Mouse (Mus musculus): Measurements from ENCODE around the gene Jade1.

Gene Jade1

GRCm38 (mm10) chr3:41591651-41592170, 36.2 kb downstream of the Jade1 start:
- in situ Hi-C loops (cut with MboI; ENCODE audit: unreplicated experiment in 2 of 2): no loop called here

GRCm38 (mm10) chr3:41592805-41593204, 37.3 kb downstream of the Jade1 start:
- in situ Hi-C loops (cut with MboI; ENCODE audit: unreplicated experiment in 2 of 2): no loop called here

- in situ Hi-C loops (cut with MboI; ENCODE audit: unreplicated experiment in 2 of 2): no loop called here
Observed at GRCm38 (mm10) chr3:41594097-41594879, 38.8 kb downstream of the Jade1 start.

GRCm38 (mm10) chr3:41595010-41595409, 39.5 kb downstream of the Jade1 start:
- in situ Hi-C loops (cut with MboI; ENCODE audit: unreplicated experiment in 2 of 2): no loop called here

GRCm38 (mm10) chr3:41597036-41597435, 41.5 kb downstream of the Jade1 start:
- in situ Hi-C loops (cut with MboI; ENCODE audit: unreplicated experiment in 2 of 2): no loop called here

- in situ Hi-C loops (cut with MboI; ENCODE audit: unreplicated experiment in 2 of 2): no loop called here
Observed at GRCm38 (mm10) chr3:41598412-41598811, 42.9 kb downstream of the Jade1 start.

- in situ Hi-C loops (cut with MboI; ENCODE audit: unreplicated experiment in 2 of 2): no loop called here
Observed at GRCm38 (mm10) chr3:41599226-41599625, 43.7 kb downstream of the Jade1 start.

- in situ Hi-C loops (cut with MboI; ENCODE audit: unreplicated experiment in 2 of 2): loop anchor here (5.0 kb wide), 1 partner anchor 418 kb away; no protein-coding TSS in a partner anchor
Observed at GRCm38 (mm10) chr3:41599806-41600589, 44.5 kb downstream of the Jade1 start.

GRCm38 (mm10) chr3:41601226-41602020, 45.9 kb downstream of the Jade1 start:
- in situ Hi-C loops (cut with MboI; ENCODE audit: unreplicated experiment in 2 of 2): loop anchor here (5.0 kb wide), 1 partner anchor 419 kb away; no protein-coding TSS in a partner anchor

GRCm38 (mm10) chr3:41602933-41603332, 47.4 kb downstream of the Jade1 start:
- in situ Hi-C loops (cut with MboI; ENCODE audit: unreplicated experiment in 2 of 2): loop anchor here (5.0 kb wide), 1 partner anchor 421 kb away; no protein-coding TSS in a partner anchor

- in situ Hi-C loops (cut with MboI; ENCODE audit: unreplicated experiment in 2 of 2): loop anchor here (5.0 kb wide), 1 partner anchor 421 kb away; no protein-coding TSS in a partner anchor
Observed at GRCm38 (mm10) chr3:41603470-41604019, 48.0 kb downstream of the Jade1 start.

GRCm38 (mm10) chr3:41604629-41605321, 49.2 kb downstream of the Jade1 start:
- in situ Hi-C loops (cut with MboI; ENCODE audit: unreplicated experiment in 2 of 2): loop anchor here (5.0 kb wide), 1 partner anchor 422 kb away; no protein-coding TSS in a partner anchor

GRCm38 (mm10) chr3:41605601-41606329, 50.2 kb downstream of the Jade1 start:
- in situ Hi-C loops (cut with MboI; ENCODE audit: unreplicated experiment in 2 of 2): no loop called here

- in situ Hi-C loops (cut with MboI; ENCODE audit: unreplicated experiment in 2 of 2): no loop called here
Observed at GRCm38 (mm10) chr3:41606330-41606664, 50.8 kb downstream of the Jade1 start.

GRCm38 (mm10) chr3:41607050-41607449, 51.5 kb downstream of the Jade1 start:
- in situ Hi-C loops (cut with MboI; ENCODE audit: unreplicated experiment in 2 of 2): no loop called here

- in situ Hi-C loops (cut with MboI; ENCODE audit: unreplicated experiment in 2 of 2): no loop called here
Observed at GRCm38 (mm10) chr3:41607467-41607866, 51.9 kb downstream of the Jade1 start.

- in situ Hi-C loops (cut with MboI; ENCODE audit: unreplicated experiment in 2 of 2): no loop called here
Observed at GRCm38 (mm10) chr3:41609071-41609470, 53.5 kb downstream of the Jade1 start.

- in situ Hi-C loops (cut with MboI; ENCODE audit: unreplicated experiment in 2 of 2): no loop called here
Observed at GRCm38 (mm10) chr3:41612211-41612610, 56.7 kb downstream of the Jade1 start.

GRCm38 (mm10) chr3:41613706-41614105, 58.2 kb downstream of the Jade1 start:
- in situ Hi-C loops (cut with MboI; ENCODE audit: unreplicated experiment in 2 of 2): no loop called here

Measured in v-Abl transformed pro-B cells (cell line).